In the genomic region with DNA sequence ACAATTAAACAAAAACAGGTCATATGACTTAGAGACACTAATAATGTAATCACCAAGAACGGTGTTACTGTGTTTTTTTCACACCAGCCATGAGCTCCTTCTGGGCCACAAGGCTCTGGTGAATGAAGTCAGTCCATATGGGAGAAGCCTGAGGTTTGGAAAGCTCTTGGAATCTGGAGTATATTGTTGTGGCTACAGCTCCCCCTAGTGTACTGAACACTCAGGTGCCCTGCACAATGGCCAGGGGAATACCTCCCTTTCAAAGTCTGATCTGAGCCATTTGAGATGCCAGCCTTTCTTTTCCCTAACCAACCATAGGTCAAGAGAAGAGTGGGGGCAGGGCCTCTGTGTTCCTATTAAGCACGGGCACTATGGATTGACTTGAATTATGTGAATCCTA, we compare ENCODE assay signal across 8 mouse cellular contexts.
DNase-seq lines count a peak whose midpoint lies in the region; ATAC-seq and TF ChIP-seq lines count a peak whose summit lies in the region.

No protein-coding gene starts in this region.

- H3K27ac ChIP-seq in forebrain, embryonic 10.5 days = no peak overlapping the region
- H3K27ac ChIP-seq in liver, embryonic 13.5 days = no peak overlapping the region
- H3K27ac ChIP-seq in neural tube, embryonic 11.5 days (ENCODE audit: low read depth, low read length) = no peak overlapping the region

- no peak overlapping the region for H3K4me2 ChIP-seq in liver, embryonic 13.5 days
- no peak overlapping the region for H3K4me2 ChIP-seq in neural tube, embryonic 11.5 days (ENCODE audit: low read depth)

- H3K9me3 ChIP-seq in G1E (replicated peaks) = no peaks in the 10 kb centered on the region
- H3K9me3 ChIP-seq in forebrain, embryonic 10.5 days = no peaks in the 10 kb centered on the region
- no peaks in the 10 kb centered on the region for H3K9me3 ChIP-seq in liver, embryonic 13.5 days (replicated peaks)
- no peaks in the 10 kb centered on the region for H3K9me3 ChIP-seq in neural tube, embryonic 11.5 days (ENCODE audit: control insufficient read depth, low read length)

- intact Hi-C loops in heart, postnatal 25 days (cut with DNase I) = loop anchor here (1.0 to 2.0 kb wide), 2 partner anchors 313 to 385 kb away; no protein-coding TSS in a partner anchor

- peaks cover 11% of the 10 kb centered on the region for H3K27me3 ChIP-seq in G1E (ENCODE audit: insufficient read depth, low read length)
- no peaks in the 10 kb centered on the region for H3K27me3 ChIP-seq in forebrain, embryonic 10.5 days (ENCODE audit: poor library complexity, severe bottlenecking)
- H3K27me3 ChIP-seq in liver, embryonic 13.5 days = no peaks in the 10 kb centered on the region
- no peaks in the 10 kb centered on the region for H3K27me3 ChIP-seq in neural tube, embryonic 11.5 days (ENCODE audit: control insufficient read depth, insufficient read depth, low read length)

- no peaks in the 10 kb centered on the region for H3K36me3 ChIP-seq in G1E (replicated peaks)
- H3K36me3 ChIP-seq in forebrain, embryonic 10.5 days (replicated peaks) = no peaks in the 10 kb centered on the region
- H3K36me3 ChIP-seq in liver, embryonic 13.5 days = no peaks in the 10 kb centered on the region
- no peaks in the 10 kb centered on the region for H3K36me3 ChIP-seq in neural tube, embryonic 11.5 days (ENCODE audit: control insufficient read depth, insufficient read depth, low read length)

- no peak overlapping the region for H3K4me3 ChIP-seq in G1E (ENCODE audit: low read depth, low read length)
- no peak overlapping the region for H3K4me3 ChIP-seq in forebrain, embryonic 10.5 days
- no peak overlapping the region for H3K4me3 ChIP-seq in liver, embryonic 13.5 days (replicated peaks)
- no peak overlapping the region for H3K4me3 ChIP-seq in neural tube, embryonic 11.5 days (ENCODE audit: low read depth, low read length)

- peak; percentile 44; the same call in 1 of the 2 replicates for TF ChIP-seq CTCF in G1E (IDR thresholded peaks at IDR 0.05; ENCODE audit: low read depth, low read length)

- ATAC-seq in G1E (ENCODE audit: extremely low read depth, insufficient number of reproducible peaks, low FRiP score, poor library complexity, severe bottlenecking) = peak; percentile 8; the same call in 1 of the 2 replicates
- ATAC-seq in liver, embryonic 13.5 days (ENCODE audit: low read depth) = no peak
- ATAC-seq in neural tube, embryonic 11.5 days (ENCODE audit: insufficient read depth, low FRiP score, low TSS enrichment) = peak; percentile 90

- peak; percentile 6 for DNase-seq in G1E (ENCODE audit: low spot score)
- DNase-seq in brain, embryonic 18.5 days (ENCODE audit: low read depth, low spot score) = peak; percentile 55
- DNase-seq in forebrain, embryonic 10.5 days (ENCODE audit: extremely low spot score, low spot score) = peak; percentile 73
- DNase-seq in heart, postnatal 25 days (ENCODE audit: low spot score) = peak; percentile 26
- DNase-seq in kidney, postnatal 4 days = peak; percentile 66 to 78
- DNase-seq in liver, embryonic 13.5 days = peak; percentile 8
- peak; percentile 78 for DNase-seq in neural tube, embryonic 11.5 days (ENCODE audit: low spot score)
- peak; percentile 54 for DNase-seq in thymus, postnatal 25 days

- H3K9ac ChIP-seq in liver, embryonic 13.5 days = no peak overlapping the region
- no peak overlapping the region for H3K9ac ChIP-seq in neural tube, embryonic 11.5 days (ENCODE audit: low read length)

- no peaks in the 10 kb centered on the region; the same call in 1 of the 2 replicates for H3K4me1 ChIP-seq in G1E (ENCODE audit: insufficient read depth, low read depth, low read length)
- peaks cover 19% of the 10 kb centered on the region for H3K4me1 ChIP-seq in forebrain, embryonic 10.5 days
- H3K4me1 ChIP-seq in liver, embryonic 13.5 days (replicated peaks) = peaks cover 7% of the 10 kb centered on the region
- H3K4me1 ChIP-seq in neural tube, embryonic 11.5 days (ENCODE audit: control insufficient read depth, insufficient read depth, low read length) = no peaks in the 10 kb centered on the region

- 12% methylated on average over 2 of the region's 2 CpGs for WGBS in forebrain, embryonic 10.5 days
- 11% methylated on average over 2 of the region's 2 CpGs for WGBS in liver, embryonic 13.5 days (ENCODE audit: insufficient replicate concordance)
- 15% methylated on average over 2 of the region's 2 CpGs for WGBS in neural tube, embryonic 11.5 days

Comparison
In these comparisons a context has a peak if more than half of its experiments do, and no peak if none do; other contexts are left out.
1. DNase-seq: peak in every context shown above with its lines; median percentile 78 in neural tube, embryonic 11.5 days; 73 in forebrain, embryonic 10.5 days; 72 in kidney, postnatal 4 days; 55 in brain, embryonic 18.5 days; 54 in thymus, postnatal 25 days; 26 in heart, postnatal 25 days; 8 in liver, embryonic 13.5 days; 6 in G1E.